Mouse (Mus musculus): ENCODE results near the gene Uox.

The Uox gene

DNA sequence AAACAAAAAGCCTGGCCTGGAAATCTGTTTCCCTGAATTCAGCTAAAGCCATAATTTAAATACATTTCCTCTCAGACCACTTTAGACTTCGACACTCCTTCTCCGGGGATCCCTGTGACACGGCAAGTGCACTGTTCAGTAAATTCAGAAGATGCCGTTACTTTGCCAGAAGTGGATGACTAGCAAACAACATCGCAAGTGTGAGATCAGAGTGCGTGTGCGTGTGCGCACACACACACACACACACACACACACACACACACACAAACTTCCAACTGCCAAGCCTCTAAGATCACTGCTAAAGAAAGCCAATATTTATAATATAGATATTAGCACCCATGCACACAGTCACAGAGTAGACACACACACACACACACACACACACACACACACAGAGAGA, 111.5 kb downstream of the Uox start:
- CTCF ChIA-PET = interaction anchor here (0.7 kb wide), 1 partner anchor 91 kb away, joined by 5 read pairs; no protein-coding TSS in a partner anchor

Measured in spleen, embryonic (tissue).